Mouse (Mus musculus): ENCODE results near the gene Serpinb6c. TPM values are rescaled to one million over a fixed set of nuclear protein-coding genes. Genes with fewer than 3 reads are reported as not detected.
"Not testable (repeated sequence)": the region's sequence is repeated elsewhere in the genome, so short reads cannot be mapped to it uniquely, and the experiment has no call there.

Serpinb6c gene
- polyA plus RNA-seq (2015; fragmentation: Nextera tagmentation; extraction: Ambion mirVana) = not detected in 2 replicates

DNA sequence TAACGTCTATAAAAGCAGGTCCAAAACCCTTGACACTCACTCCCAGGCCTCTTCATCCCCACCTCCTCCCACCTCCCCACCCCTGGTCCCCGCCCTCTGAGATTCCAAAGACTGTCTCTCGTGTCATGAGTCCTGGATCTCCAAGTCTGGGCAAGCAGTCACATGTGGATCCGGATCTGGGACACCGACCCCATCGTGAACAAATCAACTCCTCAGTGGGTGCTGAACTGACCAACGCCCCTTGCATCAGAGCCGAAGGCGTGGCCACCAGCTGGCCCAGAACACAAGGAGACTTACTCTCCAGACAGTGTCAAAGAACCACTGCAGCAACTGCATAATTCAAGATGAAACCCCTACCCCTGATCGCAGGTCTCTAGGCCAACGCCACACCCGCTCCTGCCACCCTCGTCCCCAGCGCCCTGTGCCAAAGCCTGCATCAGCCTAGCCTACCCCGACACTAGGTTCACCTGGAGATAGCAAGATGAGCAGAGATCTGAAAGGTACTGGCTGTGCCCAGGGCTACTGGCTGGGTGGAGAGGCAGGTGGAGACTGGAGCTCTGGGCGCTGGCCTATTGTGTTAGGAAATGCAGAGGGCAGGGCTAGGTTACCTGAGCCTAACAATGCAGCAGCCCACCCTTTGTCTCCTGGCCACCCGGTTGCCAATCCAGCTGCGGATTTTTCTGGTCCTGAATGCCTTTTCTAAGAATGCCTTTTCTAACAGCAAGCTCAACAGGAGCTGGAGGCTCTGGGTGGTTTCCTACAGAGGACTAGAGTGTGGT lies at the start of gene Serpinb6c:
Serpinb6c (minus strand) TSS at position 533 of the 779 bp plus-strand sequence.
- 72% methylated on average over 18 of the region's 18 CpGs for WGBS
- ATAC-seq (ENCODE audit: insufficient read depth, low FRiP score) = no peak; the same call in 1 of the 2 replicates
- H3K4me1 ChIP-seq (ENCODE audit: control insufficient read depth, insufficient read depth, low read length) = no peaks in the 10 kb centered on the region
- H3K27ac ChIP-seq (ENCODE audit: low read length) = no peak within 1 kb of the TSS
- H3K4me2 ChIP-seq (ENCODE audit: low read depth, low read length) = no peak within 1 kb of the TSS
- H3K9ac ChIP-seq (ENCODE audit: low read length) = no peak within 1 kb of the TSS
- no peaks in the 10 kb centered on the region for H3K36me3 ChIP-seq (ENCODE audit: control insufficient read depth, insufficient read depth, low read length)
- H3K9me3 ChIP-seq (replicated peaks; ENCODE audit: control insufficient read depth, low read length) = no peaks in the 10 kb centered on the region
- H3K27me3 ChIP-seq (ENCODE audit: control insufficient read depth, insufficient read depth, low read length) = no peaks in the 10 kb centered on the region
- no peak within 1 kb of the TSS for H3K4me3 ChIP-seq (replicated peaks; ENCODE audit: low read length)

DNA sequence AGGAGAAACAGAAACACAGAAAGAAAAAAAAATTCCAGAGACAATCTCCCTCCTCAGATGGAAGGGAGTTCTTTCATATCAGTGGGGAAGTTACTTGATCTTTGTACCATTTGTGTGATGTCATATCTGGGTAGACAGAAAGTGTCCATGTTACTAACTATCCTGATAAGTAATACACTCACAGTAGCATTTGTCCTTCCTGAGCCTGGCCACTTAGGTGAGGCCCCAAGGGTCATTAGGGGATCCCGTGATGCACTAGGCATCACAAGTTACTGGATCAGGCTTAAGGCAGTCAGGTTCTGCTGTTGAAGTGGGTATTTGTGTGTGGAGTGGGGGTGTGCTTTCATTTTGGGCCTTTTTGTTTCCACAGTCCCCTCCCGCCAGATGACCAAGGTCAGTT lies 47.4 kb upstream of the Serpinb6c start:
- no peak for ATAC-seq (ENCODE audit: insufficient read depth, low FRiP score)
- WGBS = 85% methylated on average over 2 of the region's 2 CpGs

DNA sequence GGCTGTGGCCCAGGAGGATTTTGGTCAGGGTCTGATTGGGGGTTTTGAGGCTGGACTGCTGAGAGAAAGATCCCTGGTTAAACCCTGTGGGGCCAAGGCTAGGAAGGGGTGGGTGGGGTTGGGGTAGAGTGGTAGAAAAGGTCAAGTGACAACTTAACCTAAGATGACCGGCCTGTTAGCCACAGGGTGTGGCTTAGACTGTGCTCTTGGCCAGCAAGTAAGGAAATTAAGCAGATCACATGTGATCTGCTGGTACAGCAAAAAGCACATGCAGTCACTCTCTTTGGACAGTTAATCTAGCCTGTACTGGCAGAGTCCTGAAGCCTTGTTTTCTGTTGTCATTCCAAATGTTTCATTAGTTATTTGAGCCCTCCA lies 46.6 kb upstream of the Serpinb6c start:
- 41% methylated on average over 1 of the region's 1 CpGs for WGBS
- Histone ChIP-seq H3K4me1 (ENCODE audit: control insufficient read depth, insufficient read depth, low read length) (no peaks in the 10 kb centered on the region), H3K27ac (ENCODE audit: low read length) (no peak overlapping the region), H3K9me3 (replicated peaks; ENCODE audit: control insufficient read depth, low read length) (no peaks in the 10 kb centered on the region), H3K9ac (ENCODE audit: low read length) (no peak overlapping the region), H3K4me3 (replicated peaks; ENCODE audit: low read length) (no peak overlapping the region), H3K4me2 (ENCODE audit: low read depth, low read length) (no peak overlapping the region), H3K27me3 (ENCODE audit: control insufficient read depth, insufficient read depth, low read length) (no peaks in the 10 kb centered on the region), H3K36me3 (ENCODE audit: control insufficient read depth, insufficient read depth, low read length) (no peaks in the 10 kb centered on the region)
- ATAC-seq (ENCODE audit: insufficient read depth, low FRiP score) = no peak

More for the DNA sequence above, 47.4 kb upstream of the Serpinb6c start:
- Histone ChIP-seq H3K9ac (ENCODE audit: low read length) (no peak overlapping the region), H3K36me3 (ENCODE audit: control insufficient read depth, insufficient read depth, low read length) (no peaks in the 10 kb centered on the region), H3K27ac (ENCODE audit: low read length) (no peak overlapping the region), H3K4me3 (replicated peaks; ENCODE audit: low read length) (no peak overlapping the region), H3K4me1 (ENCODE audit: control insufficient read depth, insufficient read depth, low read length) (no peaks in the 10 kb centered on the region), H3K4me2 (ENCODE audit: low read depth, low read length) (no peak overlapping the region), H3K27me3 (ENCODE audit: control insufficient read depth, insufficient read depth, low read length) (no peaks in the 10 kb centered on the region), H3K9me3 (replicated peaks; ENCODE audit: control insufficient read depth, low read length) (no peaks in the 10 kb centered on the region)

DNA sequence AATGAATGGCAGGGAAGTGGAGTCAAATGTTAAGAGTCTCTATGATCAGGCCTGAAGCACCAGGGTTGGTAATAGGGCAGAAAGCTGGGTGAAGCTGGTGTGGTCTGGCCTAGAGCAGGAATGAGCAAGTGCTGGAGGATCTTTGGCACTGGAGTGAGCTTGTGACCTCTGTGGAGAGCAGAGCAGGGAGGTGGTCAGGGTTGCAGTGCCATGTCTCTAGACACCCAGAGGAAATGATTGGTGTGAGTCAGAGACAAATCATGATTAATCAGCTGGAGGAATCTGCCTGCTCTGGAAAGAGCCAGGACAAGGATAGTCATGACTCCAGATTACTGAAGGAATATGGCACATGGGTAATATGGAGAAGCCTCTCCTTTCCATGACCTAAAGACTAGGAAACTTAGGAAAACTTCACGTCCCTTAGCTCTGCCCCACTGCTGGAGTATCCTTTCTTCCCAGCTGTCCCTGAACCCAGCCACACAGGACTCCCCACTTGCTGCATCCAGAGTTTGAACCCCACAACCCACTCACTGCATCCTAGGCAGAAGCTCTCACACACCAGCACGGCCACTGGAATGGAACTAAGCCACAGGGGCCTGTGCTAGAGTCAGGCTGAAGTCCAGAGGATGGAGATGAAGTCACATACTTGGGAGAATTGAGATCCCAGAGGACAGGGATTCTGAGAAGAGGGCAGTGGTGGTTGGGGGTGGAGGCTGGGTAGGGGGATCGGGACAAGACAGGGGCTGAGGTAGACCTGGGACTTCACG lies 46.0 kb upstream of the Serpinb6c start:
- Histone ChIP-seq H3K4me1 (ENCODE audit: control insufficient read depth, insufficient read depth, low read length) (no peaks in the 10 kb centered on the region), H3K27me3 (ENCODE audit: control insufficient read depth, insufficient read depth, low read length) (no peaks in the 10 kb centered on the region), H3K9ac (ENCODE audit: low read length) (no peak overlapping the region), H3K4me2 (ENCODE audit: low read depth, low read length) (no peak overlapping the region), H3K9me3 (replicated peaks; ENCODE audit: control insufficient read depth, low read length) (no peaks in the 10 kb centered on the region), H3K4me3 (replicated peaks; ENCODE audit: low read length) (no peak overlapping the region), H3K36me3 (ENCODE audit: control insufficient read depth, insufficient read depth, low read length) (no peaks in the 10 kb centered on the region), H3K27ac (ENCODE audit: low read length) (no peak overlapping the region)
- WGBS = 85% methylated on average over 4 of the region's 4 CpGs
- no peak for ATAC-seq (ENCODE audit: insufficient read depth, low FRiP score)

DNA sequence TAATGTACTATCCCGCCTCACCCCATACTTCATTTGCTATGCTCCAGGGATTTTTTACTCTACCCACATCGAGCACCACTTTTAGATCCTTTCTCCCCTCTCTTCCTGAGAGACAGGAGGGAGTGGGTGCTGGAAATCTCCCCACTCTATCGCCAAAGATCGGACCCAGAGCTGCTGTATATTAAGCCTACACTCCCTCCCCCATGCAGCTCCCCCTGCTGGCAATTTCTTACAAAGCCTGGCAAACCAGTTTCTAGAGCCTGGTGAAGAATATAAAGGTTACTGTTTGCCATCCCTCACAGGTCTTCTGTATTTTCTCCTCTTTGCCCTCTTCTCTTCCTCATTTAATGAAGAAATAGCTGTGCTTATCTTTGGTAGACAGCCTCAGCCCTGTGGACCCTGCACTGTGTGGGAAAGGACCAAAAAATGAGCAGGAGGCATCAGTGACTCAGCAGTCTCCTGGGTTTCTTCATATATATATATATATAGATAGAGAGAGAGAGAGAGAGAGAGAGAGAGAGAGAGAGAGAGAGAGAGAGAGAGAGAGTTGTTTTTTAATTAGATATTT lies 36.8 kb upstream of the Serpinb6c start:
- no peak overlapping the region for H3K27ac ChIP-seq (ENCODE audit: low read length)
- no peak overlapping the region for H3K4me3 ChIP-seq (replicated peaks; ENCODE audit: low read length)
- no peak for ATAC-seq (ENCODE audit: insufficient read depth, low FRiP score)
- H3K4me1 ChIP-seq (ENCODE audit: control insufficient read depth, insufficient read depth, low read length) = no peaks in the 10 kb centered on the region
- no peaks in the 10 kb centered on the region for H3K27me3 ChIP-seq (ENCODE audit: control insufficient read depth, insufficient read depth, low read length)
- H3K9me3 ChIP-seq (replicated peaks; ENCODE audit: control insufficient read depth, low read length) = no peaks in the 10 kb centered on the region
- 38% methylated on average over 4 of the region's 4 CpGs for WGBS
- no peak overlapping the region for H3K9ac ChIP-seq (ENCODE audit: low read length)
- no peak overlapping the region for H3K4me2 ChIP-seq (ENCODE audit: low read depth, low read length)
- no peaks in the 10 kb centered on the region for H3K36me3 ChIP-seq (ENCODE audit: control insufficient read depth, insufficient read depth, low read length)

DNA sequence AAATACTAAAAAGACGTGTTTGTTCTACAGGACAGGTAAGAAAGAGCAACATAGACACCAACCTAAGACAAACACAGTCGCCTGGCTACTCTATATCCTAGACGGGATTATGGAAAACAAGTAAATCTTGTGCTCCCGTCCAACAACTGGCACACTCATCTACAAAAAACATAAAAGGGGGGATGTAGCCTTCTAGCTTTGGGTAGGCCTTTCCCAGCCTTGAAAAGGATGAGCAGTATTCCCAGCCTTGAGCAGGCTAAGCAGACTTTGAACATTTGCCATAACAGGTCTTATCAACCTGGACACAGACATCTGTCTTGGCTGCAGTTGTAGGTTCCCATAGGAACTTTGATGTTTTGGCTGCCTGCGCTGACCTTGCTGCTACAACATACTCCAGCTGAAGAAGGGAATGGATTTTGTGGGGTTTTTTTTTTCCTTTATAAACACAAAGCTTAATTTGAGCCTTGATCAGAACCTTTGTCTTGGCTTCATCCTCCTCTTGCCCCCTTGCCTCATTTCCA lies 35.8 kb upstream of the Serpinb6c start:
- no peaks in the 10 kb centered on the region for H3K27me3 ChIP-seq (ENCODE audit: control insufficient read depth, insufficient read depth, low read length)
- no peak for ATAC-seq (ENCODE audit: insufficient read depth, low FRiP score)
- no peaks in the 10 kb centered on the region for H3K36me3 ChIP-seq (ENCODE audit: control insufficient read depth, insufficient read depth, low read length)
- H3K9ac ChIP-seq (ENCODE audit: low read length) = no peak overlapping the region
- no peak overlapping the region for H3K4me3 ChIP-seq (replicated peaks; ENCODE audit: low read length)
- 73% methylated on average over 5 of the region's 5 CpGs for WGBS
- H3K27ac ChIP-seq (ENCODE audit: low read length) = no peak overlapping the region
- H3K4me2 ChIP-seq (ENCODE audit: low read depth, low read length) = no peak overlapping the region
- H3K9me3 ChIP-seq (replicated peaks; ENCODE audit: control insufficient read depth, low read length) = no peaks in the 10 kb centered on the region
- no peaks in the 10 kb centered on the region for H3K4me1 ChIP-seq (ENCODE audit: control insufficient read depth, insufficient read depth, low read length)

DNA sequence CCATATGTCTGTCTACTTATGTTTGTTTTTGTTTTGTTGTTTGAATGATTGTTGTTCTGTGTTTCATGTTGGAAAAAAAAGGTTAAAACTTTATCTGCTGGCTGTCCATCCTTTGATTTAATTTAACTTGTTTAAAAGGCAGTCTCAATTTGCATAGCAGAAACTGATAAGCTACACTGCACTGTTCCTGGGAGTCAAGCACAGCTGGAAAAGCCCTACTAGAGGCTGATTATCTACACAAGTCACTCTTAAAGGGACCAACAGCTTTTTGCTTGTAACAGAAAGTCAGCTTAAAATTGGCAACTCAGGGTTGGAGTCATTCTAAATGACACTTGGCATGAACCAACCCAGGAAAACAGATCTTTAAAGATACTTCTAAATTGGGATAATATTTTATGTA lies 32.1 kb upstream of the Serpinb6c start:
- H3K9me3 ChIP-seq (replicated peaks; ENCODE audit: control insufficient read depth, low read length) = not testable (repeated sequence)

DNA sequence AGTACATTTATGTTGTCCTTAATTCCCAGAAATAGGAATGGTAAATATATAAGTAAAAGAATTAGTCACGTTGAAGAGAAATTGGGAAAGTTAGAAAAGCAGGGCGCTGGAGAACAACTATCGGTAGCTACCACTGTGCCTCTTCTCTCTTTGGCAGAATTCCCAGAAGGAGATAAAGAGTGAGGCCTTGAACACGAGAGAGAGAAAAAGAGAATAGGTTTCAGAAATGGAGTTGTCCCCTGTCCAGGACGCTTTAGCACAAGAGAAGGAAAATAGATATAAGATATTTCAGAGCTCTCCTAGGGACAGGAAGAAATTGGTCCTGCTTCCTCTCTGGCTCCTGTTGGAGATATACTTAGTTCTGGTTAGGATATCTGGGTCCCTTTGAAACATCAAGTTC lies 31.6 kb upstream of the Serpinb6c start:
- no peak overlapping the region for H3K9ac ChIP-seq (ENCODE audit: low read length)
- no peaks in the 10 kb centered on the region for H3K9me3 ChIP-seq (replicated peaks; ENCODE audit: control insufficient read depth, low read length)
- no peak overlapping the region for H3K4me3 ChIP-seq (replicated peaks; ENCODE audit: low read length)
- H3K27ac ChIP-seq (ENCODE audit: low read length) = no peak overlapping the region
- no peaks in the 10 kb centered on the region for H3K36me3 ChIP-seq (ENCODE audit: control insufficient read depth, insufficient read depth, low read length)
- no peak for ATAC-seq (ENCODE audit: insufficient read depth, low FRiP score)
- 52% methylated on average over 5 of the region's 5 CpGs for WGBS
- H3K4me1 ChIP-seq (ENCODE audit: control insufficient read depth, insufficient read depth, low read length) = peaks cover 8% of the 10 kb centered on the region
- no peak overlapping the region for H3K4me2 ChIP-seq (ENCODE audit: low read depth, low read length)
- no peaks in the 10 kb centered on the region for H3K27me3 ChIP-seq (ENCODE audit: control insufficient read depth, insufficient read depth, low read length)

More for the DNA sequence above, 32.1 kb upstream of the Serpinb6c start:
- not testable (repeated sequence) for H3K9ac ChIP-seq (ENCODE audit: low read length); ATAC-seq (ENCODE audit: insufficient read depth, low FRiP score); H3K27me3 ChIP-seq (ENCODE audit: control insufficient read depth, insufficient read depth, low read length); H3K4me3 ChIP-seq (replicated peaks; ENCODE audit: low read length); H3K4me2 ChIP-seq (ENCODE audit: low read depth, low read length); H3K36me3 ChIP-seq (ENCODE audit: control insufficient read depth, insufficient read depth, low read length); H3K4me1 ChIP-seq (ENCODE audit: control insufficient read depth, insufficient read depth, low read length); H3K27ac ChIP-seq (ENCODE audit: low read length)

Data from stomach, embryonic 16.5 days (tissue).